In the genomic region with DNA sequence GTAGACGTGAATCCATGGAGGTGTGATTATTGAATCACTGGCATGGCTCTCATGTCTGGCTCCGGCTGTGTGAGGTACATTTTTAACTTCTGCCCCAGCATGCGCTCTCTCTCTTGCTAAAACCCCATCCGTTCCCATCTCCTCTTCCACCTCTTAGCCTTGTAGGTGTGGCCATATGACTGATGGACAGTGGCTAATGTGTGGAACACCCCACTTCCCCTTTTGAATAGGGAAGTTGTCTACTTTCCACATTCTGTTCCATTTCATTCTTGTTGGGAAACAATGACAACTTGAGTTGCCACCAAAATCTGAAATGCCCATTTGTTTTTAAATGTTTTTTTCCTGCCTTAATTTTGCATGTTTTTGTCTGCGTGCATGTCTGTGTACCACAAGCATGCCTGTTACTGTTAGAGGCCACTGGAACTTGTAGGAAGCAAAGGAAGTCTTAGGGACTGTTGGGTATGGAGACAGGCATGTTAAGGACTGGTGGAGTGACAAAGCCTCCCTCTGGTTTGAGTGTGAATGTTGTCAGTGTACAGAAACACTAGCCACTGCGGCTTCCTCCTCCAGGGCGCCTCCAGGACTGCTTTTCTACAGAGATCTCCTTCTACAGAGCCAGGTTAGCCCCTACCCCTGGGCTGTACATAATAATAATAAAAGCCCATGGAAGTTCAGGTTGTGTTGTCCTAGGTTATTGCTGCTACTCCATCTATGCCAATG, we compare ENCODE assay signal across 22 mouse cellular contexts. TPM values are rescaled to one million over a fixed set of nuclear protein-coding genes. Genes with fewer than 3 reads are reported as not detected.
DNase-seq lines count a peak whose midpoint lies in the region; ATAC-seq lines count a peak whose summit lies in the region.
"Had no signal": no experiment of that assay in that cellular context is flagged by ENCODE, and none has a peak within 500 bp of the region (broad histone marks: within the 10 kb centered on the region; RNA-seq: fewer than 3 reads in every experiment).

No protein-coding gene starts in this region.

- H3K9me3 ChIP-seq in heart, embryonic 10.5 days: no peaks in the 10 kb centered on the region
- H3K9me3 ChIP-seq in limb, embryonic 10.5 days (replicated peaks): no peaks in the 10 kb centered on the region
- H3K9me3 ChIP-seq: forebrain, embryonic 12.5 days; heart, embryonic 15.5 days; hindbrain, embryonic 10.5 days; limb, embryonic 13.5 days; lung, embryonic 15.5 days; midbrain, embryonic 12.5 days; neural tube, embryonic 15.5 days had no signal

- peak; percentile 11 for DNase-seq in heart, adult 8-10 months (ENCODE audit: low spot score)
- DNase-seq in heart, embryonic 10.5 days (ENCODE audit: low spot score): no peak
- DNase-seq in spleen, postnatal 36 days (ENCODE audit: low spot score in 2 of 2): peak; percentile 48 to 50
- DNase-seq in spleen, postnatal 10 days (ENCODE audit: low spot score in 2 of 2): no peak
- DNase-seq in limb, embryonic 10.5 days (ENCODE audit: low spot score): no peak
- DNase-seq in frontal cortex, postnatal 25 days (ENCODE audit: low spot score in 2 of 2): no peak
- DNase-seq in layer of hippocampus, postnatal 36 days: no peak
- DNase-seq: cerebellum, postnatal 25 days; gastrocnemius, postnatal 36 days; kidney, adult 18-20 months; kidney, postnatal 14 days; layer of hippocampus, adult 9-11 months; right cerebral cortex, postnatal 4 days had no signal

- peak; percentile 98 for ATAC-seq in megakaryocyte progenitor cell, adult 5-6 weeks (replicated peaks; ENCODE audit: poor library complexity)

- H3K36me3 ChIP-seq in heart, embryonic 10.5 days: peaks cover 90% of the 10 kb centered on the region
- peaks cover 97% of the 10 kb centered on the region for H3K36me3 ChIP-seq in limb, embryonic 10.5 days

- no peak overlapping the region for H3K4me3 ChIP-seq in heart, embryonic 10.5 days
- no peak overlapping the region for H3K4me3 ChIP-seq in limb, embryonic 10.5 days
- H3K4me3 ChIP-seq: forebrain, embryonic 12.5 days; heart, embryonic 15.5 days; hindbrain, embryonic 10.5 days; limb, embryonic 13.5 days; lung, embryonic 15.5 days; midbrain, embryonic 12.5 days; myocyte; neural tube, embryonic 15.5 days had no signal

- peaks cover 12% of the 10 kb centered on the region for H3K4me1 ChIP-seq in heart, embryonic 10.5 days
- peaks cover 5% of the 10 kb centered on the region; the same call in 1 of the 2 replicates for H3K4me1 ChIP-seq in limb, embryonic 10.5 days
- H3K4me1 ChIP-seq: forebrain, embryonic 12.5 days; heart, embryonic 15.5 days; hindbrain, embryonic 10.5 days; limb, embryonic 13.5 days; lung, embryonic 15.5 days; midbrain, embryonic 12.5 days; neural tube, embryonic 15.5 days had no signal

- no peaks in the 10 kb centered on the region for H3K27me3 ChIP-seq in heart, embryonic 10.5 days (ENCODE audit: insufficient read depth, poor library complexity, severe bottlenecking)
- no peaks in the 10 kb centered on the region for H3K27me3 ChIP-seq in limb, embryonic 10.5 days (ENCODE audit: low read depth, poor library complexity, severe bottlenecking)
- H3K27me3 ChIP-seq: forebrain, embryonic 12.5 days; heart, embryonic 15.5 days; limb, embryonic 13.5 days; lung, embryonic 15.5 days; midbrain, embryonic 12.5 days; neural tube, embryonic 15.5 days had no signal

- 87% methylated on average over 7 of the region's 7 CpGs for WGBS in heart, embryonic 10.5 days
- WGBS in limb, embryonic 10.5 days: 90% methylated on average over 7 of the region's 7 CpGs

- no peak overlapping the region for H3K27ac ChIP-seq in heart, embryonic 10.5 days
- H3K27ac ChIP-seq in limb, embryonic 10.5 days: no peak overlapping the region
- H3K27ac ChIP-seq: forebrain, embryonic 12.5 days; heart, embryonic 15.5 days; hindbrain, embryonic 10.5 days; limb, embryonic 13.5 days; lung, embryonic 15.5 days; midbrain, embryonic 12.5 days; neural tube, embryonic 15.5 days had no signal

RNA-seq across cellular contexts. Expression of a gene that starts 16.9 kb away (rescaled TPM):
- total RNA-seq in heart, adult 8-10 months (2022): 10 to 100 TPM; 20.9 to 25.9 (median 22.3) TPM
- 25.0 and 31.6 TPM in 2 replicates for polyA plus RNA-seq in heart, embryonic 10.5 days (2016; fragmentation: Nextera tagmentation; extraction: Ambion mirVana)
- 58.5 and 59.2 TPM in 2 replicates for total RNA-seq in megakaryocyte progenitor cell, adult 5-6 weeks (2015)
- total RNA-seq in megakaryocyte progenitor cell, adult 5-6 weeks (2017): 16.8 and 17.9 TPM in 2 replicates
- polyA plus RNA-seq in limb, embryonic 10.5 days (2016; fragmentation: Nextera tagmentation; extraction: Ambion mirVana): 36.5 and 43.5 TPM in 2 replicates
- total RNA-seq in layer of hippocampus, postnatal 36 days (2021): 10 to 100 TPM; 23.2 to 26.5 TPM

RNA-seq across cellular contexts. Expression of a gene that starts 17.0 kb away (rescaled TPM):
- 10 to 100 TPM; 30.5 to 35.7 (median 34.9) TPM for total RNA-seq in heart, adult 8-10 months (2022)
- polyA plus RNA-seq in heart, embryonic 10.5 days (2016; fragmentation: Nextera tagmentation; extraction: Ambion mirVana): 53.9 and 60.3 TPM in 2 replicates
- total RNA-seq in megakaryocyte progenitor cell, adult 5-6 weeks (2015): 95.0 and 110 TPM in 2 replicates
- total RNA-seq in megakaryocyte progenitor cell, adult 5-6 weeks (2017): 138 and 151 TPM in 2 replicates
- 86.2 and 95.9 TPM in 2 replicates for polyA plus RNA-seq in limb, embryonic 10.5 days (2016; fragmentation: Nextera tagmentation; extraction: Ambion mirVana)
- total RNA-seq in layer of hippocampus, postnatal 36 days (2021): 10 to 100 TPM; 48.8 to 50.4 TPM

RNA-seq across cellular contexts. Expression of a gene that starts 27.7 kb away (rescaled TPM):
- total RNA-seq in heart, adult 8-10 months (2022): 10 to 100 TPM; 13.2 to 14.9 (median 14.3) TPM
- polyA plus RNA-seq in heart, embryonic 10.5 days (2016; fragmentation: Nextera tagmentation; extraction: Ambion mirVana): 23.7 and 30.8 TPM in 2 replicates
- 28.3 and 32.2 TPM in 2 replicates for total RNA-seq in megakaryocyte progenitor cell, adult 5-6 weeks (2015)
- 43.3 and 47.9 TPM in 2 replicates for total RNA-seq in megakaryocyte progenitor cell, adult 5-6 weeks (2017)
- polyA plus RNA-seq in limb, embryonic 10.5 days (2016; fragmentation: Nextera tagmentation; extraction: Ambion mirVana): 35.7 and 46.6 TPM in 2 replicates
- total RNA-seq in layer of hippocampus, postnatal 36 days (2021): 1 to 10 TPM; 4.1 to 4.4 TPM

Comparison
In these comparisons a context has a peak if more than half of its experiments do, and no peak if none do; other contexts are left out.
1. DNase-seq: peak in heart, adult 8-10 months (single experiment) and spleen, postnatal 36 days (2 of 2); none in heart, embryonic 10.5 days (single experiment), spleen, postnatal 10 days (0 of 2), limb, embryonic 10.5 days (single experiment), frontal cortex, postnatal 25 days (0 of 2) and layer of hippocampus, postnatal 36 days (0 of 2).